Mouse (Mus musculus): Measurements from ENCODE around the gene Tmem110. TPM values are rescaled to one million over a fixed set of nuclear protein-coding genes. Genes with fewer than 3 reads are reported as not detected.

The Tmem110 gene
- total RNA-seq, 2 experiments from 2014 or later = 19.2 to 24.6 TPM

GRCm38 (mm10) chr14:30861421-30862125 is 36.2 kb downstream of the Tmem110 start:
- DNase-seq (ENCODE audit: extremely low spot score in 1 of 2, low spot score in 1 of 2) = no peak

GRCm38 (mm10) chr14:30862368-30862767 is 37.0 kb downstream of the Tmem110 start:
- no peak for DNase-seq (ENCODE audit: extremely low spot score in 1 of 2, low spot score in 1 of 2)

- DNase-seq (ENCODE audit: extremely low spot score in 1 of 2, low spot score in 1 of 2) = no peak
These were observed 39.9 kb downstream of the Tmem110 start for GRCm38 (mm10) chr14:30865311-30865710.

DNA sequence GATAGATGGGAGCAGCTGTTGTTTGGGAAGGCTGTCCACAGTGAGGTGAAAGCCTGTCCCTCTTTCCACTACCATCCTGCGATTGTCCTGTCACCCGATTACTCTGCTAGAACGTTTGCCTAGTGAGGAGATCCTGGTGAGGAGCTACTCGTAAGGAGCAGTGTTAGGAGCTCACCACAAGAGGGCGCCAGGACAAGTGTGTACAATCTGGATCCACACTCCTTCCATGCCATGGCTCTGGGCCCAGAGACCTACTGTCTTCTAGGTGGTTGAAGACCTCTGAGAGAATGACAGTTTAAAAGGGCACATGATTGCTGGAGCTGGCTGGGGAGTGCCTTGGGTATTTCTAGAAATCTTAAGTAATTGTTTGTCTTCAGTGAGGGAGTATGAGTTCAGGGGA is 41.7 kb downstream of the Tmem110 start:
- peak; percentile 50 to 81 for DNase-seq (ENCODE audit: extremely low spot score in 1 of 2, low spot score in 1 of 2)

DNA sequence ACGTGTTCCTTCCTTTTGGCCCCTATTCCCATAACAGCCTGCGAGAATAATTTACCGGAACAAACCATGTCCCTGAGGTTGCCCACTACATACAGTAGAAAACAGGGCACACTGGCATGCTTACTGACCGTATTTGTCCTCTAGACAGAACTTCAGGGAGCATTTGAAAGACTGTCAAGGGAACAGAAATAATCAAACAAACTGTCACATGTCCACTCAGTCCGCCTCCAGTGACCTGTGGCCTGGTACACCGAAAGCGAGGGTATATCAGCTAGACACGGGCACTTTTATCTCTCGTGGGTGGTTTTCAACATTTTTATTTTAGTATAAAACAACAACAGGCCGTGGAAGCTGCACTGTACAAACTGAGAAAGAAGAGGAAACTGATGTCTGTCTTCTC is 43.4 kb downstream of the Tmem110 start:
- no peak for DNase-seq (ENCODE audit: extremely low spot score in 1 of 2, low spot score in 1 of 2)

DNA sequence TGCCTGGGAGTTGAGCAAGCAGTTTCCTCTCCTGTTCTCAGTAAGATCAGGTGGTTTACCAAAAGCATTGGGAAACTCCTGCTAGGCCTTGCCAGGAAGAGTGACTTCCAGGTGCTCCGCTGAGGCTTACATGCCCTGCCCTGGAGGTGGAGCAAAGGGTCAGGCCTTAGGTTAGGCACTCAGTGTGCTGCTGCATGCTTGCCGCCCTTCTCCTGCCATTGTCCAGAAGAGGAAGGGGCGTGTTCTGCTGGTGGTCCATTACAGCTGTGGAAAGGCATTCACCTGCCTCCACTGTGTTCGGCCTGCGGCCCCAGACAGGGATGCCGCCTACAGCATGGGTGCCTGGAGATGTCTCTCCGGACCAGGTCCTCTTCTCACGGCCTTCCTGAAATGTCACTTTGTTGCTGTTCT is 44.0 kb downstream of the Tmem110 start:
- DNase-seq (ENCODE audit: extremely low spot score in 1 of 2, low spot score in 1 of 2) = no peak

GRCm38 (mm10) chr14:30870206-30871147 is 45.1 kb downstream of the Tmem110 start:
- DNase-seq (ENCODE audit: extremely low spot score in 1 of 2, low spot score in 1 of 2) = no peak

- no peak for DNase-seq (ENCODE audit: extremely low spot score in 1 of 2, low spot score in 1 of 2)
These were observed 48.8 kb downstream of the Tmem110 start for GRCm38 (mm10) chr14:30874095-30874700.

- DNase-seq (ENCODE audit: extremely low spot score in 1 of 2, low spot score in 1 of 2) = no peak
These were observed 49.9 kb downstream of the Tmem110 start for GRCm38 (mm10) chr14:30875130-30875865.

GRCm38 (mm10) chr14:30875955-30876354 is 50.6 kb downstream of the Tmem110 start:
- DNase-seq (ENCODE audit: extremely low spot score in 1 of 2, low spot score in 1 of 2) = no peak

DNA sequence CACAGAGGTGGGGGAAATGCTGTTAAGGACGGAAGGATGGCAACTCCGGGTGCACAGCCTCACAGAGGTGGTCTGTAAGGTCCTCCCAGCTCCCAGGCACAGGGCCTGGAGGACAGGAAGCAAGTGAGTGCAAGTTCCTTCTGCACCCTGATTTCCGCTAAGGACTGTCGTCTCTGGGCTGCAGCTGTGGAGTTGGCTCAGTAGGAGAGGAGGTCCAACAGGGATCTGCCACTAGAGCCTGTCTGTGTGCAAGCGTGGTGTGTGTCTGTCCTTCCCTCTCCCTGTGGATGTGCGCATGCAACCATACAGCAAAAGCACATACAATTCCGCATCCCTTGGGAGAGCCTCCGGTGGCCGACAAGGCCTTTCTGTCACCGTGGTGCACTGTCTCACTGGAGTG is 51.1 kb downstream of the Tmem110 start:
- DNase-seq (ENCODE audit: extremely low spot score in 1 of 2, low spot score in 1 of 2) = no peak

GRCm38 (mm10) chr14:30877827-30878226 is 52.4 kb downstream of the Tmem110 start:
- no peak for DNase-seq (ENCODE audit: extremely low spot score in 1 of 2, low spot score in 1 of 2)

DNA sequence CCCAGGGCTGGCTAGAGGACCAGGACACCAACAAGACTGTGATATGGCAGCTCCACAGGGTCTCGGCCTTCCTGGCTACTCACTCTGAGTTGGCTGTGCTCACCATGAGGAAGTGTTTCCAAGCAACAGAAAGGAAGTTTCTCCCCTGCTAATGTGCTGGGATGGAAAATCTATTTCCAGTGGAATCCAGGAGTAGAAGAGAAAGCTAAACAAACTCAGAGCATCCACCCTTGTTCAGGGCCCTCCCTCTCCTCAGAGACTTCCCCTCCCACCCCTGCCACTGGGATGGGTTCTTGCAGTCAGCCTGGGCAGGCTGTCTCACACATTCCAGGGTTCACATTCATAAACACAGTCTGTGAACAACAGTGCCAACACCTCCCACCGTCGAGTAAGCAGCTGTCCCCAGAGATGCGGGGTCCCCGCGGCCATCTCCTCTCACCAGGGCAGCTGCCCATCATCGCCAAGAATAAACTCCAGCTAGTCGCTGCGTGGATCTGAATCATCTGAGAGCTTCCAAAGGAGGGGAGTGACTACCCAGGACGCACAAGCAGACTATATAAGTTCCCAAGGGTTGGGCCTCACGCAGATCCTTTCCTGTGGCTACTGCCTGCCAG is 53.7 kb downstream of the Tmem110 start, which contains the start of gene Mustn1:
Gene Mustn1 (plus strand): TSS at position 243 of the 614 bp plus-strand sequence.
- DNase-seq (ENCODE audit: extremely low spot score in 1 of 2, low spot score in 1 of 2) = no peak

- DNase-seq (ENCODE audit: extremely low spot score in 1 of 2, low spot score in 1 of 2) = no peak
These were observed 54.4 kb downstream of the Tmem110 start for GRCm38 (mm10) chr14:30879794-30880193.

DNA sequence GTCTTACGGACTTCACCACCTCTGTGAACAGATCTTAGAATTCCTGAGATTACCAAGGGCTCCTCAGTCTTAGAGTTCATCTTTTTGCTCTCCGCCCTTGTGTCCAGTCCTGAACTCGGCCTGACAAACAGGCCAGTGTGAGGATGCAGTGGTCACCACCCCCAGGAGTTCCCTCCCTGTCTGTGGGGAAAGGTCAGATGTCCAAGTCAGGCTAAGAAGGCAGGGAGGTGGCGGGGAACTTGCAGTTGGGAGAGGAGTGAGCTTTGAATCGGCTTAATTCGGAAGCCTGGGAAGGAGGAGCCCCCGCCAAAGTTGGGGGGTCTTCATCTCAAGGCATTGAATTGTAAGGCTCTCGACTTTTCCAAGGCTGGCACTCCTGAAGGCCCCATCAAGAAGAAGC is 54.9 kb downstream of the Tmem110 start:
- DNase-seq (ENCODE audit: extremely low spot score in 1 of 2, low spot score in 1 of 2) = no peak

GRCm38 (mm10) chr14:30880811-30881717 is 55.7 kb downstream of the Tmem110 start:
- DNase-seq (ENCODE audit: extremely low spot score in 1 of 2, low spot score in 1 of 2) = peak in 1 of 2 experiments; percentile 70

DNA sequence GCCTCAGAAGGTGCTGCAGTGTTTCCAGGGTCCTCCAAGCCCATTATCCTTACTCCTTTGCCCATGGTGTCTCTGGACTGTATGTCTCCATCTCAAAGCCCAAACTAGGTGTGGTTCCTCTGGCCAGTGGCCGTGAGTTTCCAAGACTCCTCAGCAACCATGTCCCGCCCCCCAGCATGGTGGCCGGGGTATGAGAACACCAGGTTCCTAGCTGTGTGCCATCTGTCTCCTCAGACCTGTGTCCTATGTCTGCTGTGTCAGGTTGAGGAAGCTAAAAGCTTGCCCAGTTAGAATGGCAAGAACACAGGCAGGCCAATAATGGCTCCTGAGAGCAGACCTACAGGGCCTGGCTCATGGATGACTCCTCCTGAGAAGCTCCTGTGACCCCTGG is 56.3 kb downstream of the Tmem110 start:
- no peak for DNase-seq (ENCODE audit: extremely low spot score in 1 of 2, low spot score in 1 of 2)

DNA sequence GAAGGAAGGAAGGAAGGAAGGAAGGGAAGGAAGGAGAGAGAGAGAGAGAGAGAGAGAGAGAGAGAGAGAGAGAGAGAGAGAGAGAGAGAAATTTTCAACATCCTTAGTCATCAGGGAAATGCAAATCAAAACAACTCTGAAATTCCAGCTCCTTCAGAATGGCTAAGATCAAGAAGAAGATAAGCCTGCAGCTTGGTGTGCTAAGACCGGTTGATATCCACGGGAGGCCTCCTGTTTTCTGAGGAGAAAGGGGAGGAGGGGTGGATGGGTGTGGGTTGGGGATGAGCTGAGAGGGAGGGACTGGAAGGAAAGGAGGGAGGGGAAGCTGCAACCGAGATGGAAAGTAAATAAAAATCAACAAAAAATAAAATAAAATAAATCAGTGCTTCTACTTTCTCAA is 59.9 kb downstream of the Tmem110 start:
- DNase-seq (ENCODE audit: extremely low spot score in 1 of 2, low spot score in 1 of 2) = no peak

DNA sequence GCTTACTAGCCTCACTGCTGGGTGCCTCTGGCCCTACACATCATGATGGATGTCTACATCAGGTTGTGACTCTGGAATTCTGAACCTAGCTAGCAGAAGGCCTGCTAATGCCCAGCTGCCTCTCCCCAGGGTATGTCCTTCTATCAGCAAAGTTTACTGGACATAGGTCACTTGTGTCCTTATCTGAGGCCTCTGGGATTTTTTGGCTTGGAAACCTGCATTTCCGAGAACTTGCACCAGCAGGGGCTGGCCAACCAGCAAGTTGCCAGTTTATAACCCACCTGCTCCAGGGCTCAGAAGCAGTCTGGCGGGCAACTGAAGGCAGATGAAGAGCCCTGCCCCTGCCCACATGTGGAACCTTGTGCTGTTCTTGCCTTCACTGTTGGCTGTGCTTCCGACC is 60.8 kb downstream of the Tmem110 start, which contains the start of gene Itih4:
Gene Itih4 (plus strand): TSS at position 273 of the 400 bp plus-strand sequence.
- no peak for DNase-seq (ENCODE audit: extremely low spot score in 1 of 2, low spot score in 1 of 2)
